Mouse (Mus musculus) lung, adult 2 months (tissue): Measurements from ENCODE around the gene Olfr1472.

Experiments
- CTCF ChIP-seq: fragments of 200-500 bp; IDR thresholded peaks from 2 replicates; pipeline ENCODE4 v1.5.1; 2011; ENCODE audit warnings: mild to moderate bottlenecking, low read length, control low read depth; ENCODE audit not compliant: insufficient read depth
- POLR2A ChIP-seq: fragments of 200-500 bp; IDR thresholded peaks from 2 replicates; pipeline ENCODE4 v1.6.1; 2011; ENCODE audit warnings: low read depth, mild to moderate bottlenecking, control low read depth, low read length, borderline replicate concordance; ENCODE audit errors: extremely low read depth

DNA sequence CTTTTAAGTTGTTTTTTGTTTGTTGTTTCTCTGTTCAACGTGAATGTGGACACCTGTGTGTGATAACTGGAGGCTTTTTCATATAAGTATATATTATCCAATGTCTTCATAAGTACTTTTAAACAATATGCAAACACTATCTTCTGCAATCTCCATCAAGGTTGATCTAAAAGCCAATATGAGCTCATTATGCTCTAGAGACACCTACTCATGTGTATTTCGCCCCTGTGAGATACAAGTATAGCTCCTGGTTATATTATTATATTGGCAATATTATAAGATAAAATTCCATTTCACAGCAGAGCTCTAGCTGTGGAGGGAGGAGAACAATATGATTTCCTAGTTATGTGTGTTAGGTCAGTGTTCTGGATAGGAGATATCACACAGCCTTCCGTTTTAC is 44.4 kb upstream of the Olfr1472 start, which contains the start of gene Olfr1477:
- no peak for TF ChIP-seq CTCF
- TF ChIP-seq POLR2A, result no peak
